Mouse (Mus musculus): ENCODE data around the gene Sbf1.

Sbf1 gene

DNA sequence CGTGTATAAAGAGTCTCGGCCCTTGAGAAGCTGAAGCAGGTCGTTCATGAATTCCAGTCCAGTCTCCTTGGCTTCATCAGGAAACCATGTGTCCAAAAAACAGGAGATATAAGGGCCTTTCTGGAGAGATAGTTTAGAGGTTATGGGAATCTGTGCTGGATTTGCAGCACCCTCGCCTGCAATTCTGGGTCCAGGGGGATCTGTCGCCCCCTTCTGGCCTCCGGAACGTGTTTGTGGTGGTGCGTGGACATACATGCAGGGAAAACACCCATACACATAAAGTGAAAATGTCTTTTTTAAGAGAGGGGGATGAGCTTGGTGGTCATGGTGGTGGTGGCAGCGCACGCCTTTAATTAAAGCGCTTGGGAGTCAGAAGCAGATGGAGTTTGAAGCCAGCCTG is 1.0 kb upstream of the Sbf1 start:
- DNase-seq: peak; percentile 25

GRCm38 (mm10) chr15:89314511-89315189 is 461 bp downstream of the Sbf1 start:
- no peak for DNase-seq

DNA sequence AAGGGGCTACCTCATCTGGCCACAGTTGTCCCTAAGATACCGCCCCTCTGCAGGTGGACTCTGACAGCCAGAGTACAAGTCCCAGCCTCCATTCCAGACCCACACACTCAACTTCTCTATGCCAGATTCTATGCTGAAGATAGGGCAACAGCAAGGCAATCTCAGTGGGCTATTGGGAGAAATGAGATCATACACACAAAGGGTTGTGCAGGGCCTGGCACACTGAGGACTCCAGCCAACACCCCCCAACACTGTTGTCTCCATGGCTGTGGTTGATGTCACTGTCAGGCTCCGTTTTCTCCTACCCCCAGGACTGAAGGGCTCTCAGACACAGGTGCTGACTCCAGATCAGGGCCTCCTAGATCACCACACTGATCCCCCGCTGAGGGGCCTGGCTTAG is 1.0 kb downstream of the Sbf1 start:
- no peak for DNase-seq

DNA sequence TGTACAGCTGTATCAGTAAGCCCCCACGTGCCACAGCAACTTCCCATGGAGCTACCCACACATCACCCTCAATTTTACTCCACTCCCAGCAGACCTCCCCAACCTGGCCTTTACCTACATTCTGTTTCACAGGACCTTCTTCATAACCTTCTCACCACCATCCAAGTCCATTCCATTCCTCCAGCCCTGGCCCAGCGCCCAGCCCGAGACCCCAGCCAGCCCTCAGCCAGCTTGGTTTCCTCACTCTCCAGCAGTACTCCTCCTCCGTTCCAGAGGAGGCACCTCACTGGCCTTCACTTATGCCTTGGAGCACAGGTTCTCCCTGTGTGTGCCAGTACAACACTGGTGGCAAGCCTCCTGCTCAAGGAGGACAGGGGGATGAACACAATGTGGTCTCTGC is 1.8 kb downstream of the Sbf1 start:
- no peak for DNase-seq

GRCm38 (mm10) chr15:89309962-89310498 is 5.1 kb downstream of the Sbf1 start:
- DNase-seq: peak; percentile 47

- DNase-seq: no peak
Observed at GRCm38 (mm10) chr15:89308406-89309139, 6.5 kb downstream of the Sbf1 start.

- DNase-seq: no peak
Observed at GRCm38 (mm10) chr15:89307461-89307860, 7.7 kb downstream of the Sbf1 start.

DNA sequence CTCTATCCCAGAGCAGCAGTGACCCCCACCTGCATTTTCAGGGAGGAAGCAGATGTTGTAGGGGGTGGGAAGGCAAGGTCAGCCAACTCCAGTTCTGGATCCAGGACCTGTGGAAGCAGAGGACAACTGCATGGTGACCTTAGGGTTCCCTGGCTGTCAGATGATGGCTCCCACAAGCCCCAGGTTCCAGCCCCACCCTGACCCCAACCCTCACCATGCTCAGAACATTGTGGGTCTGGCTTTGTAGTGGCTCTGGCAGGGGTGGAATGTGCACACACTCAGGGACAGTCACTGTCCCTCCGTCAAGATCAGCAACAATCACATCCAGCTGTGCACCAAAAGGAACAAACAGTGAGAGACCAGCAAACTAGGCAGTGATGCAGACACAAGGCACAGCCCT is 9.1 kb downstream of the Sbf1 start:
- no peak for DNase-seq

- DNase-seq: no peak
Observed at GRCm38 (mm10) chr15:89300600-89300999, 14.5 kb downstream of the Sbf1 start.

- DNase-seq: no peak
Observed at GRCm38 (mm10) chr15:89300180-89300579, 14.9 kb downstream of the Sbf1 start.

- no peak for DNase-seq
Observed at GRCm38 (mm10) chr15:89297695-89298094, 17.4 kb downstream of the Sbf1 start.

GRCm38 (mm10) chr15:89296465-89296864 is 18.6 kb downstream of the Sbf1 start:
- DNase-seq: peak; percentile 46

DNA sequence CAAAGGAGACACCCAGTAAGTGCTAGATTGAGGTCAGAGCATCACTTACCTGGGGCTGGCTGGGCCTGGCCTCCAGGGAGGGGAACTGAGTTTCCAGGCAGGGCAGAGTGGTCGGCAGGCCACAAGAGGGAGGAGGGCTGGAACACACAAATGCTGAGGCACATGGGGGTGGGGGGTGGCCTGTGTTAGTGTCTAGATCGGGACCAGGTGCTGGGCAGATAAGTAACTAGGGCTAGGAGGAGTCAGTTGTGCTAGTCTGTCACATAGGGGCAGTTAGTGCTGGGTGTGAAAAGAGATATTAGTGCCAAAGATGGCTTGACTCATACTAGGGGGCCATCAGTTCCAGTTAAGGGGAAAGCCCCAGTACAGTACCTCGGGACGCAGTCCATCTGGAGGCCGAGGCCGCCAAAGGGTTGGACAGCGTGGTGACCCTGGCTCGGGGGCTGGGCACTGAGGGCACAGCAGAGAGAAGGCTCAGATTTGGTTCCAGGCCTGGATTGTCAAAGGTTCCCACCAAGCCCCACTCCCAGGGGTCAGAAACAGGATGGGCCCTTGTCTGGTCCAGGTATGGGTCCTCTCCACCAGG is 19.4 kb downstream of the Sbf1 start:
- no peak for DNase-seq

DNA sequence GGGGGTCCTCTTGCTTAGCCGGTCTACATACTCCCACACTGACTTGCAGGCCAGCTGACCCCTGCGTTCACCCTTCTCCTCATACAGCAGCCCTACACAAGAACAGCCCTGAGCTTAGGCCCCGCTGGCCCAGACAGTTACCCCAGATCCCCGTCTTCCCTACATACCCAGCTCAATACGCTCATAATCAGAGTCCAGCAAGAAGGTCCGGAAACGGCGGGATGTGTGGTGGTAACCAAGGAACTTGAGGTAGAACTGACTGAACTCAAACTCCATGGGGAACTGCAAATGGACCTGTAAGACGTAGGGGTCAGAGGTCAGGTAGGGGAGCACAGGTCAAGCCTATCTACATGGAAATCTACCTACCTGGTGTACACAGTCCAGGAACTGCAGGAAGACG is 21.3 kb downstream of the Sbf1 start:
- no peak for DNase-seq

DNA sequence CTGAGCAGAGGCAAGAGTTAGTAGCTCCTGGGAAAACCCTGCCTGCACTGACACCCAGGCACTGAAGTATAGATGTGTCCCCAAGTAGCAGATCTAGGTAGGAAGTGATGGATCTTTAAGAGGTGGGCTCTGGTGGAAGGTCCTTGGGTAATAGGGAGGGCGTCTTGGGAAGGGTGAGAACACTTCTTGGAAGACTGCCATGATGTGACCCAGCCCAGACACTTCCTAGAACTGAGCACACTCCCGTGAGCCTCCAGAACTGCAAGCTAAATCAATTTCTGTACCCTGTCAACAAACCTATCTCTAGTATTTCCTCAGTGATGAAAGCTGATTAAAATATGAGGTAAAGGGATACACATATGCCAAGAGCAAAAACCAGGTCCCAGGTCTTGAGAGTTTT is 22.3 kb downstream of the Sbf1 start:
- no peak for DNase-seq

- DNase-seq: no peak
Observed at GRCm38 (mm10) chr15:89291521-89291920, 23.6 kb downstream of the Sbf1 start.

DNA sequence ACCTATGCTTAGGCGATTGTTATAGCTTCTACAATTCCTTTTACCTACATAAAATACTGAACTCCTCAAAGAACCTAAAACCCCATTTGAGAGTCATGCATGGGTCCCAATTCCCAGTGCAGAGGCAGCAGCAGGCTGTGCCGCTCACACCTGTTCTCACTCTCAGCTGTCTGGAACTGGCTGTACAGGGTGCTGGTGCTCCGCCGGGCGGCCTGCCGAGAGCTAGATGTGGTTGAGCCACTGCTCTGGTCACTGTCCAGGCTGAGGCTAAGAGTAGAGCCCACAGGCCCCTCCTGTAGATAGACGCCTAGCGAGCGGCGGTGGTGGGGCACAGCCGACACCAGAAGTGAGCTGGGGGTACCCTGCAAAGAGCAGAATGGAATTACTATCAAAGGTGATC is 25.7 kb downstream of the Sbf1 start:
- no peak for DNase-seq

DNA sequence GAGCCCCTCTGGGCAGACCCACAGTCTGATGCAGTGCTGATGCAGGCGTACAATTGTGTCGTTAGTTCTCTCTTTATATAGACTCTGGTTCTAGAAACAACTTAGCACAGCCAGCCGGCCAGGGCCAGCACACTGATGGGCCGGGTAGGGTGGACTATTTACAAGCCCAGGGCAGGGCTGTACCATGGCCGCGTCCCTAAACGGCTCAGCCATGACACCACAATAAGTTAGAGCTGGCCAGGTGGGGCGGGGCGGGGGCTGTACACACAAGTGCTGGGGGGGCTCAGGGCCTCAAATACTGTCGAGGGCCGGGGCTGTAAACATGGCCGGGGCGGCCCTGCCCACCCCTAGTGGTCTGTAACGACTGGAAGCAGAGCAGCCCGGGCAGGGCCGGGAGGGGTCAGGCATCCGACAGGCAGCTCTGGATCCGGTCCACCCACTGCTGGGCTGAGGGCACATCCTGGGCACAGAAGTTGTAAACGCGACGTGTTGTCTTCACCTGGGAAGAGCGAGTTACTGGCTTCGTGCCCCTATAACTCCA is 26.8 kb downstream of the Sbf1 start:
- DNase-seq: no peak

DNA sequence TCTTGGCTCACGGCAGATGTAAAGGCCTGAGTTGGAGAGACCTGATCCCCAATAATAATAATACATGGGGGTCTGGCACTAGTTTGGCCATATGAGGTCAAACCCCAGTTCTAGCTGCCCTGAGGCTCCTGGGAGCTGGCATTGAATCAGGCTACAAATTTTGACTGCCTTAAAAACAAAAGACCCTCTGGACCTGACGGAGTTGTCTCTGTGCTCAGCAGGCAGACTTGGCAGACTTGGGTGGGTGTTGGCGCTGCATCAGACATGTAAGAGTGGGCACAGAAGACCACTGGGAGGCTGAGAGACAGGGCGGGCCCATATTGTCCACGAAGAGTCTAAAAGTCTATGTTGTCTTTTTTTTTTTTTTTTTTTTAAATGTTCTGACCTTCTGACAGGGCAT is 28.5 kb downstream of the Sbf1 start:
- DNase-seq: no peak

- DNase-seq: no peak
Observed at GRCm38 (mm10) chr15:89286114-89286513, 29.0 kb downstream of the Sbf1 start.

DNA sequence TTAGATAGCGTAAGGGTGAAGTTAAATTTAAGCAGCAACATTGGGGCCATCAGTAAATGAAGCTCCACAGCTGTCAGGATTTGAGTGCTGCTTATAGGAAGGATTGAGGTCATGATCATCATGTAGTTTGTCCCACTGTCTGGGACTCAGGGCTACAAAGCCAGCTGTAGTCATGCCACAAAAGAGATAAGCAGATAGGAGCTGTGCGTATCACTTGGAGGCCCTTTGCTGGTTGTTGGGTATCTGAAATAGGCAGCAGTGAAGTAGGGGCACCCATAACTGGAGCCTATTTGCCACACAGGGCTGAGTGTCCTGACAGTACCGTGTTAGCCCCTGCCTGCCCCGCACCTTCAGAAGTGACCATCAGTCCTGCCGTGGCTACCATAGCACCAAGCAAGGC is 29.6 kb downstream of the Sbf1 start:
- no peak for DNase-seq

- DNase-seq: no peak
Observed at GRCm38 (mm10) chr15:89285004-89285403, 30.1 kb downstream of the Sbf1 start.

GRCm38 (mm10) chr15:89284094-89284493 is 31.0 kb downstream of the Sbf1 start:
- no peak for DNase-seq

DNA sequence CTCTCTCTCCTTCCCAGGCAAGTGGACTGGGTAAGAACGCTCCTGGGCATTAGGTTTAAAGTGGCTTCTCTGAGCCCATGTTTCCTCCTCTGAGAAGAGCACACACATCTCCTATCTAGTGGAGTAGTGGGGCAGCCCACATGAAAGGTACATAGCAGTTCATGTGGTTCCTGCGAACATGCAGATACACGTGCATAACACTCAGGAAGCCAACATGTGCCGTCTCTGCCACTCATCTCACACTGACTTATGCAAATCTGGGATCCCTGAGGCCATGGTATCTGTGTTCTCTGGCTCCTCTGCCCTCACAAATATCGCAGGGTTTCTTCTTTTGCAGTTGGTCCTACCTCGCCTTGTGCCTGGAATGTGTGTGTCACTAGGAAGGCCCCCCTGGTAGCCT is 32.6 kb downstream of the Sbf1 start:
- no peak for DNase-seq

Measured in lung, postnatal 36 days (tissue).